Mouse (Mus musculus): Measurements from ENCODE around the gene 2900011O08Rik.
"Not testable (repeated sequence)": the region's sequence is repeated elsewhere in the genome, so short reads cannot be mapped to it uniquely, and the experiment has no call there.

The 2900011O08Rik gene

DNA sequence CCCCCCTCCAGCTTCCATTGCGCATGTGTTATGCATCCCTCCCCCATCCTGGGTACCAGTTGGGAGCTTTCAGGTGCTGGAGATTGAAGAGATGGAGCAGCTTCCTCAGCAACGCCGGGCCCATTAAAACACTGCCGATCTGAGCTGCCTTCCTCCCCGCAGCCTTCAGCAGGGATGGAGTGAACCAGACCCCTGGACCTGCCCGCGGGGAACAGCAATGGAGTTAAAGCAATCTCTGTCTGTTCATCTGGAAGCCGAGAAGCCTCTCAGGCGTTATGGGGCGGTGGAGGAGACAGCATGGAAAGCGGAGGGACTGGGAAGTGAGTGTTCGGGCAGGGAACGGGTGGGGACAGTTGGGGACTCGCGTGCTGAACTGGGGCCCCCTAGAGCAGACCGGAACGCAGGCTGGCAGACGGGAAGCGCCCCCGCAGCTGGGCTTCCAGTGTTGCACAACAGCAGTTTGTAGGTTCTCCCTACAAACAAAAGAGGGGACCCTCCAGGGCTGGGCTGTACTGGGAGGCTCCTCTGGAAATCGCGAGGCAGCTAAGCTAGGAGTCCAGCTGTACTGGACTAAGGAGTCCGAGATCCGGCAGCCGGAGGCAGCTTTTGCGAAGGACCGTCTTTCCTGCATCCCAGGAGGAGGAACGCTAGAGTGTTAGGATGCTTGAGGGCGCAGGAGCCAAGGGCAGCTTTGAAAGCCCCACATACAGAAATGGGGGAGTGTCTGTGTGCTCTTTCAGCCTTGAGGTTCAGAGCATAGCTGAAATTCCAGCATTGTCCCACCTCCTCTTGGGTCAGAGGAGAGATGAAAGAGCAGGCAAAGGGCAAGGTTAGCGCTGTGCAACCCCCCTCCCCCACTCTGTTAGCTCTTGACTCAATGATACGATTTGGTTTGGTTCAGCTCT lies at the start of gene 2900011O08Rik, which contains the start of gene Ifitm7:
2900011O08Rik (plus strand) TSS at position 31 of the 905 bp plus-strand sequence.
Ifitm7 (minus strand) TSS at position 315 of the 905 bp plus-strand sequence.
- no peak for DNase-seq (ENCODE audit: extremely low read depth, low read depth, low spot score)

DNA sequence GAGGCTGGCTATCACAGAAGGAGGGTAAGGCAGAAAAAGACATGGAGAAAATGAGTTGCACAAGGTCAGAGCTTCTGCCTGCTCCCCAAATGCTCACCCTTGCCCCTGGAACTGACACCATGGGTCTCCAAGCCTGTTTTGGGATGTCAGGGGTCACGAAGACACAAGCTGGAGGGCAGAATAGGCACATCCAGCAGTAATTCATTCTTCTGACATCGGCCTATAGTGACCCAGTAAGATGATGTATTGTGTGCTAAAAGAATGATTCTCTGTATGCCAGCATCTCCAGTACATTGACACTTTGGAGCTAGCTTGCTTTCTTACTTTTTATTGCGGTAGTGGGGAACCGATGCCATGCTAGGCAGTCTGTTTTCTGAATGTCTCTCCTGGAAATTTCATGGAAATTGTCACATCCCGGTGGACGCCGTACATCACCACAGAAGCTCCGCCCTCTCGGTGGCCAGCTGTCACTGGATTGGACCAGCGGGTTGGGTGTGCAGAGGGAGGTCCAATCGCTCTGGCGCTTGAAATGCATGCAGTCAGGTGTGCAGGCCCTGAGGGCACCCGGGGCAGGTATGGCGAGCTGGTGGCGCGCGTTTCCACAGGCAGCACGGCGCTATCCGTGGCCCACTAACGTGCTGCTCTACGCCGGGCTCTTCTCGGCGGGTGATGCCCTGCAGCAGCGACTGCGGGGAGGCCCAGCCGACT lies 46.1 kb upstream of the 2900011O08Rik start:
- DNase-seq (ENCODE audit: extremely low read depth, low read depth, low spot score): peak; percentile 11

DNA sequence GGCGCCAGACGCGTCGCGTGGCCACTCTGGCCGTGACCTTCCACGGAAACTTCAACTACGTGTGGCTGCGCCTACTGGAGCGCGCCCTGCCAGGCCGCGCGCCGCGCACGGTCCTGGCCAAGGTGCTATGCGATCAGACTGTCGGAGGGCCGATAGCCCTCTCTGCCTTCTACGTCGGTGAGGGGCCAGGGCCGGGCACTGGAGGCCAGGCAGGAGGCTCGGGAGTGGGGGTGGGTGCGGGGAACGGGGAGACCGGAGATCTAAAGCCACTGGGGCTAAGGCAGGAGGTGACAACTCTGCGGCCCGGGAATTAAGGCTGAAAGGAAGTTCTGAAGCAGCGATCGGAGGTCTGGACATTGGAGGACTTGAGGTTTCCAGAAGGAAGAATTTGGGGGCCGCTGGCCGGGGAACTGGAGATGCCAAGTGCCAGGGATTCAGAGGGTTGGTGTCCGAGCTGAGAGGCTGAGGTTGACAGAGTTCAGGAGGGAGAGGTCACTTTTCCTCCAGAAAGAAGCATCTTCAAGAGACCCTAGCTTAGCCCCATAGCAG lies 45.5 kb upstream of the 2900011O08Rik start:
- no peak for DNase-seq (ENCODE audit: extremely low read depth, low read depth, low spot score)

DNA sequence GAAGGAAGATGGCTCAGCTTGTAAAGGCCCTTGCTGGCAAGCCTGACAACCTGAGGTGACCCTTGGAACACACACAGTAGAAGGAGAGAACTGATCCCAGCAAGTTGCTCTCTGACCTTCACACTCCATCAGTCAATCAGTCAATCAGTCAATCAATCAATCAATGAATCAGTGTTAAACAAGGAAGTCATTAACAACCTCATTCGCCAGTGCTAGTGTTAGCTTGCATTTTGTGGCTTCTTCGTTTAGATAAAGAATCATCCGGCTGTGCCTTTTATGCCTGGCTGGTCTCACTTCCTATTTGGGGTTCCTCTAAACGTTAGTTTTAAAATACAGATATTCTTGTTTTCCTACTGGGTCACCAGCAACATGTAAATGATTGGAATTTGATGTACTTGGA lies 42.2 kb upstream of the 2900011O08Rik start:
- DNase-seq (ENCODE audit: extremely low read depth, low read depth, low spot score): no peak

DNA sequence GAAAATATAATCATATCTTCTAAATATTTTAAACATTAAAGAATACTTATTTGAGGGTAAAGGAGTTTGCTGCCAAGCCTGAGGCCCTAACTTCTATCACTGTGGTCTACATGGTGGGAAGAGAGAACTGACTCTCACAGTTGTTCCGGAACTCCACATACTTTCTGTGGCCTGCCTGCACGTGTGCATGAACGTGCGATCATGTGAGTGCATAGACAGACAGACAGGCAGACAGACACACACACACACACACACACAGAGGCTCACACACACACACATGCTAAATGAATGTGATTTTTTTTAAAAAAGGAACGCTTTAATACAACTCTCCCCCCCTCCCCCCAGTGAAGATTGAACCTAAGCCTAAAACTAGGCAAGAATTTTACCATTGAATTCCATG lies 41.7 kb upstream of the 2900011O08Rik start:
- DNase-seq (ENCODE audit: extremely low read depth, low read depth, low spot score): no peak

DNA sequence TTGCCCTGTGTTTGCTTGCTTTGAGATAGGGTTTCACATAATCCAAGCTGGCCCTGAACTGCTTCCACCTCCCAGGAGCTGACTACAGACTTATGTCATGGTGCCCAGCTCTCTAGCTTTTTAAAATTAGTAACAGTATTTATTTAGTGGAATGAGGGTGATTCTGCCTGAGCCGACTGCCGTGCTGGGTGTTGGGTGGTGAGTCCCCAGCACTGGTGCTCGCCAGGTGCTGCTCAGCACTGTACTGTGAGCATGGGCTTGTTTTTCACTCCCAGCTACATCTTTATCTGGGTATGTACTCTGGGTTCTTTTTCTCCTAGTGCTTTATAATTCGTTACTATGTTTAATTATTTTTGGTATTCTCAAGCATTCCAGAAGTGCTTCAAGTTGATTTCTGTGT lies 41.3 kb upstream of the 2900011O08Rik start:
- no peak for DNase-seq (ENCODE audit: extremely low read depth, low read depth, low spot score)

DNA sequence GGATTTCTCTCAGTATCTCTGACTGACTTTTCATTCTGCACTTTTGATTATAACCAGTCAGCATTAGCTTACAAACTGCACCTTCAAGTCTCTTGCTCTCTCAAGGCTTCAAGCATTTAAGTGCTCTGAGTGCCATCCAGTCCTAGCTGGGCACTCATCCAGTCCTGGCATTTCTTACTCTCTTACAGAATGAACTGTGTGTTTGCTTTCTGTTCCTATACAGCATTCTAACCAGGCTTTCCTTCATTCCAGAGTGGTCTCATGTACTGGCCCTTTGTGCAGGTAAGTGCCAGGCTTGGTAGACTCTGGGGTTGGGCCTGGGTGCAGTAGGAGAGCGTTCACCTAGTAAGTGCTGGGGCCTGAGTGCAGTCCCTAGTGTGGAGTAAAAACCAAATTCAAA lies 40.1 kb upstream of the 2900011O08Rik start:
- DNase-seq (ENCODE audit: extremely low read depth, low read depth, low spot score): no peak

DNA sequence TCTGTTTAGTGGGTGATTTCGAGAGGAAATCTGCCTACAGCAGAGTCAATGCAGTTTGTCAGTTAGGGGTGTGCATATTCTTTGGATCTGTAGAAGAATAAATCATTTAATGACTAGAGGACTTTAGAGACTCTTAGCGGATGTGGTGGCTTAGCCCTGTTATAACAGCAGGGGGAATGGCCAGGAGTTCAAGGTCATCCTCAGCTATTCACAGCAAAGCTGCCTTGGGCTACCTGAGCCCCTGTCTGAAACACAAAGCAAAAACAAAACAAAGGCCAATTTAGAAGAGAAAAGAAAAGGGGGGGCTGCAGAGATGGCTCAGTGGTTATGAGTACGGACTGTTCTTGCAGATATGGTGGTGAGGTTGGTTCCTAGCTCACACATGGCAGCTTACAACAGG lies 35.2 kb upstream of the 2900011O08Rik start:
- no peak for DNase-seq (ENCODE audit: extremely low read depth, low read depth, low spot score)

DNA sequence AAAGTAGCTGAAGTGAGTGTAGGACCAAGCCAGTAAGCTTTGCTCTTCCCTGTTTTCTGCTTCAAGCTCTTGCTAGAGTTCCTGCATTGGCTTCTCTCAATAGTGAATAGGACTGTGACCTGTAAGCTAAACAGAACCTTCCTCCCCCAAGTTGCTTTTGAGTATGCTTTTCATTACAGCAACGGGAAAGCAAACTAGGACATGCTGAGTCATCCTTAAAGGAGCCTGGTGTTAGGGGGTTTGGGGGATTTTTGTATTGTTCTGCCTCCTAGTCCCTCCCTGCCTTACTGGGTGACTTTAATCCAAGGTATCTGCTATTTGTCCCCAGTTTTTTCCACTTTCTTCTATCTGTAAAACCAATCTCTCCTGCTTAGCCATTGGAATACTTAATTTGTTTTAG lies 24.4 kb upstream of the 2900011O08Rik start:
- DNase-seq (ENCODE audit: extremely low read depth, low read depth, low spot score): no peak

DNA sequence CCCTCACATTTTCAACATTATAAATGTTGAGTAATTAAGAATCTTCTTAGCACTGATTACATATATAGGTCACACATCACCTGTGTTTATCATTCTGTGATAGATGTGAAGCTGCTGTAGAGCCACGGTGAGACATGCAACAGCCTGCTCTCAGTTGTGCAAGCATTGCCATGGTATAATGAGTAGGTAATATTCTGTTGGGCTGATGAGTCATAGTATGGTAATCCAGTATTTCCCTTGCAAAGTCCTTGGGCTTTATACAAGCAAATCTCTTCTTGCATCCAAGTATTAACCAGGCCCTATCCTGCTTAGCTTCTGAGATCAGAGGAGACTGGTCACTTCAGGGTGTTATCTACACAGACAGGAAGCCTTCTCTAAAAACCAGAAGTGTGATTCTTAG lies 17.3 kb upstream of the 2900011O08Rik start:
- peak; percentile 36 for DNase-seq (ENCODE audit: extremely low read depth, low read depth, low spot score)

DNA sequence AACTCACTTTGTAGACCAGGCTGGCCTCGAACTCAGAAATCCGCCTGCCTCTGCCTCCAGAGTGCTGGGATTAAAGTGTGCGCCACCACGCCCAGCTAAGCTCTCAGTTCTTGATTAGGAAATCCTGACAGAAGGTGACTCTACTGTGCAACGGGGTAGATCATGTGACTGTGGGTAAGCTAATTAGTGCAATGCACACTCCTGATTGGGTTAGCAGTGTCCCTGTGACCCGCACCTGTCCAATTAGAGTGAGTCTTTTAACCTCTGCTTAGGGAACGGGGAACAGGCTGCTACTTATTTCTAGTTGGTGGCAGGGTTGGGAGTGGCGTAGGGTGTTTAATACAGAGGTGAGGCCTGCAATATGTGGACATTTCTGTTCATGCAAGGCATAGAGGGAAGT lies 14.4 kb upstream of the 2900011O08Rik start:
- DNase-seq (ENCODE audit: extremely low read depth, low read depth, low spot score): no peak

DNA sequence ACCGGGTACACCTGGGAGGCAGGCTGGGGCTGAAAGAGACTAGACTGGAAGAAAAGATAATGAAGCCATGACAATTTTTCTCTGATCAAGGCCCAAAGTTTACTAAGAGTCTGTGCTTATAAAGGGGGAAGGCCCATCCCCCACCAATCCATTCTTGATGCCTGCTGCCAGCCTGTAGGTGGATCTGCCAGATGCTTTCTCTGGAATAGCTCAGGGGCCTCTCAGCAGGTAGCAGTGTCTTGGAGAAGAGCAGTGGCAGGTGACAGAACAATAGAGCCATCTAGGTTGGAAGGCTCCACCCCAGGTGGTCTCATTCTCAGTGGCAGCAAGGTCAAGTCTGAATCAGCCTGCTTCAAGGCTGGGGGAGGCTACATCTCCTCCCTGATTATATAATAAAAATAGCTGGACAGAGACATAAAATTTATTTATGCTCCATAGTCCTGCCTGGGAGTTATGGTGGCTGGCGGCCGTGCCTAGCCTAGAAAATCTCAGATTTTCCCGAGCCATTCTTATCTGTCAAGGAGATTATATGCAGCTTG lies 10.0 kb upstream of the 2900011O08Rik start:
- DNase-seq (ENCODE audit: extremely low read depth, low read depth, low spot score): not testable (repeated sequence)

DNA sequence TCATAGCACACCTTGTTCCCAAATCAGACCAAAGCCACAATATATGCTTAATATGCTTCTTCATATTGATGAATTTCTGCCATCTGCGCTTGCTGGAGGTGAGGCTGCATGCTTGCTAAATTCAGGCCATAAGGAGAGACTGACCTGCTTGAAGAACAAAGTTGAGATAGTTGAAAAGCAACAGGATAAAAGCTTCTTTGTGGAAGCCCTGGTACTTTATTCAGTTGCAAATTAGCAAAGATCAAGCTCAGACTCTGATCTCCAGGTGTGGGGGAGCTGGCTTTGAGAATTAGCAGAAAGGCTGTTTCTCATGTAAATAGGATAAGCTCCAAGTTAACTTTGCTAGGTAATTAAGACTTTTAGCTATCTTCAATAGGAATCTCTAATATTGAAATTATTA lies 9.4 kb upstream of the 2900011O08Rik start:
- not testable (repeated sequence) for DNase-seq (ENCODE audit: extremely low read depth, low read depth, low spot score)

DNA sequence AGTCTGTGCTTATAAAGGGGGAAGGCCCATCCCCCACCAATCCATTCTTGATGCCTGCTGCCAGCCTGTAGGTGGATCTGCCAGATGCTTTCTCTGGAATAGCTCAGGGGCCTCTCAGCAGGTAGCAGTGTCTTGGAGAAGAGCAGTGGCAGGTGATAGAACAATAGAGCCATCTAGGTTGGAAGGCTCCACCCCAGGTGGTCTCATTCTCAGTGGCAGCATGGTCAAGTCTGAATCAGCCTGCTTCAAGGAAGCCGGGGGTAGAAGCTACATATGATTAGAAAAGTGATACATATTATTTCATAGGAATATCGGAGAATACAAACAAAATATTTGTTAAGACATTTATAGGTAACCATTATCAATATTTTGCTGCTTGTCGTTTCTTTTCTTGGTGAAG lies 4.7 kb upstream of the 2900011O08Rik start:
- DNase-seq (ENCODE audit: extremely low read depth, low read depth, low spot score): not testable (repeated sequence)

DNA sequence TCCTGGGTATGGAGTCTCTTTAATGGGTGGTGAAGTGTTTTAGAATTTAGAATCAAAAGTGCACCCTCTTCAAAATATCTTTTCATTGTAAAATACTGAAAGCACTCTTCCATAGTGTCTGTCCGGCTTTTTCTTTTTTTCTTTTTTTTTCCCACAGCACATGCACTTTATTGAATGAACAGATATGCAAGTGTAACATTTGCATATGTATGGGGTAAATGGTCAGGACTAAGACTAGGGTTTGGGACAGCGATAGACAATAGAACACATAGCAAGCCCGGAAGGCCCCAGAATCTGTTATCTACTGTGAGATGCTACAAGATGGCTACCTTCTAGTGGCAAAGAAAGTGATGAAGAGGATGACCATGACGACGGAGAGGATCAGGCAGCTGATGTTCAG lies 3.2 kb upstream of the 2900011O08Rik start:
- DNase-seq (ENCODE audit: extremely low read depth, low read depth, low spot score): no peak

DNA sequence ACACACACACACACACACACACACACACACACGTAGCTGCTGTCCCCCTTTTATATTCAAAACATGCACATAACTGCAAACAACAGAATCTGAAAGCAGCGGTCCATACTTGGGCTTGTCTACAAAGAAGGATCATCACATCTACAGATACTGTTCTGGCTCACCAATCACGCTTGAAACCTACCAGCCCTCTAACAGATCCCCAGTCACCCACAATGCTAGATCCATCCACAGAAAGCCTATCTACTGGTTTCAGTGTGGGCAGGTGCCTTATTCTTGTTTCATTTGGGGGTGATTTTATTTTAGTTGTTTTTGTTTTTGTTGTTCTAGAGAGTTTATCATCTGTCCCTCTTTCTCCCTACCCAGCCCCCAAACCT lies 219 bp upstream of the 2900011O08Rik start:
- no peak for DNase-seq (ENCODE audit: extremely low read depth, low read depth, low spot score)

DNA sequence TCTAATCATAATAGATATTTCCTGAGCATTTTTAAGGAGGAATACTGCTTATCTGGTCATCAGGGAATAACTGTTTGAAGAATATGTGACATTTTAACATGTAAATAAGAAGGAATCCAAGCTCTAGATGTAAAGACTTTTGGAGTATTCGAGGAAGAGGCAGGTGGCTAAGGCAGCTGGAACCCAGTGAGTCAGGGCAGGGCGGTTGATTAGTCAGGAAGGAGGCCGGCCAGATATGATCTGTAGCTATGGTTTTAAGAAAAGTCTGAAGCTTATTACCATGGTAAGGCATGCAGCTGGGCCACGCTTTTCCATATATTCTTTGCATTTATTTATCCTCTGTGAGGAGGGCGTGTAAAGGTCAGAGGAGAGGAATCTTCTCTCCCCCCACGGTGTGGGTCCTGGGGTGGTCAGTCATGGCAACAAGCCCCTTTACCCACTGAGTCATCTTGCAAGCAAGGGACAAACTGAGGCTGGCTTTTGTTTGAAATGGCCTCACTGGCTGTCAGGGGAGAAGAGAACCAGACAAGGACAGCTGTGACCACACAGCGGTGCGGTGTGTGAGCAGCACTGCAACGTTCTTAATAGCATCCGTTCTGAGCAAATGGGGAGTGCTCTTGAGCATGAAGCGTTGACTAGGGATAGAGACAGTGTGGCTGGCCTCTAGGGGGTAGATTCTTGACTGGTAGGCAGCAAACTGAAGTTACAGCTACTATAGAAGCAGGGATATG lies 6.3 kb downstream of the 2900011O08Rik start:
- DNase-seq (ENCODE audit: extremely low read depth, low read depth, low spot score): no peak

DNA sequence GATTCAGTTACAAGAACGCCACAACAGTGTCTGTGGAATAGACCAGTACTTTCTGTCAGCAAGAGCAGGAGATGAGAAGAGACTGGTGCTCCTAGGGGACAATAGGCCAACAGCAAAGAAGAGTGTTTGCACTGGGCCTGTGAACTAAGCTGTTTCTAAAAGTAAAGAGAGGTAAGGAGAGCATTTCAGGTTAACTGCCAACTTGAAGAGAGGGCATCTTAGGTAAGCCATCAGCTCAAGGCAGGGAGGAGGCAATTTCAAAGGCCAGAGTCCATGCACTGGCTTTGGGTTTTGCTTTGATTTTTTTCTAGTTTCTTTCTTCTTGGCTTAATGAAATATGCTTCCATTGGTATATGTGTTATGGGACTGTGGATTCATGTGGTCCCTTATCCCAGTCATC lies 7.7 kb downstream of the 2900011O08Rik start:
- DNase-seq (ENCODE audit: extremely low read depth, low read depth, low spot score): no peak

DNA sequence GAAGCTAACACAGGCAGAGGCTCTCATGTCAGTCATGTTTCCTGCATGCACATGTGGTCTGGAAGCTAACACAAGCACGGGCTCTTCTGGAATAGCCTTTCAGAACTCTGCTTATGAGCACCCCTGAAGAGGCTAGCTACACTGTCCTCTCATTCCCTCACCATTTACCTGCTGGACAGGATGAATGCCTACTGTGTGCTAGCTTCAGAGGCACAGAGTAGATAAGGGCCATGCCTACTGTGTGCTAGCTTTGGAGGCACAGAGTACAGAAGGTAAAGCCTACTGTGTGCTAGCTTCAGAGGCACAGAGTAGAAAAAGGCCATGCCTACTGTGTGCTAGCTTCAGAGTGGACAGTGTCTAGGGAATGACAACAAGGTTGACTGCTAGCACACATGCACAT lies 8.1 kb downstream of the 2900011O08Rik start:
- DNase-seq (ENCODE audit: extremely low read depth, low read depth, low spot score): no peak

DNA sequence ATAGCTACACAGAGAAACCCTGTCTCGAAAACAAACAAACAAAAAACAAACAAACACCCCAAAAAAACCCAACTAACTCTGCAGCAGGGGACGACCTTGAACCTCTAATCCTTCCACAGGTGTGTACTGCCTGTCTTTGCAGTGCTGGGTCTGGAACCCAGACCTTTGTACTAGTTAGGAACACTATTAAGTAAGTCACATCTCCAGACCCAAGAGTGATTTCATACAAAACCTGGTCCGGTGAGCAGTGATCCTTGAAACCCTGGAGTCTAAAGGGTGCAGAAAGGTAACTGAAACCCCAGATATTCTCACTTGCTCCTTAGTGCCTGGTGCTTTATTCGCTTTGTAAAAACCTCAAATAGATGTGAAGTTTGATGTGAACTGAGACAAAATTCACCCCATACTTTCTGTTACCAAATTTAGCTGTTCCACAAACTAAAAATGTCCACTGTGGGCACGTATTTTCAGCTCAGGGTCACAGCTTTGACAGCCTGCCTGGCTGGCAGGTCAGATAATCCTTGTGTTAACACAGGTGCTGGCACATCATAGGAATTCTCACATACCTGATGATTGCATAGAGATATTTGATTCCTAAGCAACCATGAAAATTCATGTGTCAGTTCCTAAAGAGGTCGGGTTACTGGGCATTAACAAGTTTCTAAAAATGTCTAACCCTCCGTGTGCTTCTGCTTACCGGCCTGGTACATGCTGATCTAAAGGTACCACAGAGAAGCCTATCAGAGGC lies 17.2 kb downstream of the 2900011O08Rik start:
- no peak for DNase-seq (ENCODE audit: extremely low read depth, low read depth, low spot score)
